Mouse (Mus musculus): ENCODE results near the gene Car4. TPM values are rescaled to one million over a fixed set of nuclear protein-coding genes. Genes with fewer than 3 reads are reported as not detected.
A peak's percentile ranks its signal among the peaks of the same experiment; 100 is the strongest.

Gene Car4
- not detected in 2 replicates for polyA plus RNA-seq (2015; fragmentation: Nextera tagmentation; extraction: Ambion mirVana)

DNA sequence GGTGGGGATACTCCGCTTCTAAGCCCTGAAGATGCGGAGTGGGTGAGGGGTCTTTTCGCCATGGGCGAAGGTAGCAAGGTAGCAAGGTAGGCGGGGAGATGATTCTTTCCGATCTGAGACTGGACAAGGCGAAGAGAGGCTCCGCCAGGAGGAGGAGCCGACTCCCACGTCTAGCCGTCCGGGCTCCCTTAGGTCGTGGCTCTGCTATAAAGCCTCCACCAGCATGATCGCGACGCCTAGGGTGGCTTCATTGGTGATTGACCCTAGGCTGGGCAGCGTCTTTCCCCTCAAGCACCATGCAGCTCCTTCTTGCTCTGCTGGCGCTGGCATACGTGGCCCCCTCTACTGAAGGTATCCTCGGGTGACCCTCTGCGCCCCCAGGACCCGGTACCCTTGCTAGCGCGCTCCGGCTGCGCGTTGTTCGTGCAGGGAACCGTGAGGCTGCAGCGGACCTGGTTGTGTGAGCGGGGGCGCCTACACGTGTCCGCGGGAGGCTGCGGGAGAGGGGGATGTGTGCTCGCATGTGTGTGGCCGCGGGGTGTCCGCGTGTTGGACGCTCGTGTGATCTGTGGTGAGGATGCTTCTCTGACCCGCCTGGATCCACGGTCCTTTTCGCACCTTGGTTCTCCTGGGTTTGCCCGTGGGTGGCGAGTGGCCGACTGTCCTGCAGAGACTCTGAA, at the start of gene Car4:
Gene Car4, plus strand, starts transcription at position 196 of the 680 bp plus-strand sequence.
- H3K9ac ChIP-seq (replicated peaks), result no peak within 1 kb of the TSS
- DNase-seq (no peak), ATAC-seq (no peak)
- WGBS (ENCODE audit: insufficient replicate concordance), result 2% methylated on average over 49 of the region's 49 CpGs
- no peaks in the 10 kb centered on the region for H3K36me3 ChIP-seq (replicated peaks; ENCODE audit: insufficient read depth, low read length)
- TF ChIP-seq EP300 (IDR thresholded peaks at IDR 0.05; ENCODE audit: low read depth), result no peak
- TF ChIP-seq CTCF (IDR thresholded peaks at IDR 0.05; ENCODE audit: low read depth), result no peak
- no peaks in the 10 kb centered on the region for H3K9me3 ChIP-seq (ENCODE audit: low read length)
- peaks cover 7% of the 10 kb centered on the region; the same call in 1 of the 2 replicates for H3K4me1 ChIP-seq (ENCODE audit: insufficient read depth)
- no peak within 1 kb of the TSS; the same call in 1 of the 2 replicates for H3K4me2 ChIP-seq (ENCODE audit: low read depth, low read length)
- peaks cover 45% of the 10 kb centered on the region for H3K27me3 ChIP-seq (ENCODE audit: insufficient read depth, low read length)
- H3K27ac ChIP-seq (ENCODE audit: low read depth), result no peak within 1 kb of the TSS
- no peak within 1 kb of the TSS for H3K4me3 ChIP-seq (ENCODE audit: low read depth, low read length)

DNA sequence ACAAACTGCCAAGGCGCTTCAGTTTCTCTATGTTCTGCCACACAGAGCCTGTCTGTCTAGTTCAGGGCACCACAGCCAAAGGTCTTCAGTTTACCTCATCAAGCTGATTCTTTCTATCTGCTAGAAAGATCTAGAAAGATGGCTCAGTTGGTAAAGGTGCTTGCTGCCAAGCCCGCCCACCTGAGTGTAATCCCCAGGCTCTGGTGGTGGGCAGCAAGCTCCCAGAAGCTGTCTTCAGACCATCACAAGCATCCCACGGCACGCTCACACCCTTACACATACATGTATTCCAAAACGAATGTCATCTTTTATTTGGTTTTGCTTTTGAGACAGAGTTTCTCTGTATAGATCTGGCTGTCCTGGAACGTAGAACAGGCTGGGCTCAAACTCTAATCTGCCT, 49.1 kb upstream of the Car4 start:
- DNase-seq (no peak), ATAC-seq (no peak)
- H3K36me3 ChIP-seq (replicated peaks; ENCODE audit: insufficient read depth, low read length), result peaks cover 50% of the 10 kb centered on the region
- TF ChIP-seq EP300 (IDR thresholded peaks at IDR 0.05; ENCODE audit: low read depth) (no peak), CTCF (IDR thresholded peaks at IDR 0.05; ENCODE audit: low read depth) (no peak)
- H3K4me2 ChIP-seq (ENCODE audit: low read depth, low read length), result no peak overlapping the region
- H3K27me3 ChIP-seq (ENCODE audit: insufficient read depth, low read length), result no peaks in the 10 kb centered on the region
- H3K4me3 ChIP-seq (ENCODE audit: low read depth, low read length), result no peak overlapping the region
- 87% methylated on average over 6 of the region's 6 CpGs for WGBS (ENCODE audit: insufficient replicate concordance)
- no peaks in the 10 kb centered on the region for H3K9me3 ChIP-seq (ENCODE audit: low read length)
- H3K9ac ChIP-seq (replicated peaks), result no peak overlapping the region
- no peaks in the 10 kb centered on the region for H3K4me1 ChIP-seq (ENCODE audit: insufficient read depth)
- H3K27ac ChIP-seq (ENCODE audit: low read depth), result no peak overlapping the region

DNA sequence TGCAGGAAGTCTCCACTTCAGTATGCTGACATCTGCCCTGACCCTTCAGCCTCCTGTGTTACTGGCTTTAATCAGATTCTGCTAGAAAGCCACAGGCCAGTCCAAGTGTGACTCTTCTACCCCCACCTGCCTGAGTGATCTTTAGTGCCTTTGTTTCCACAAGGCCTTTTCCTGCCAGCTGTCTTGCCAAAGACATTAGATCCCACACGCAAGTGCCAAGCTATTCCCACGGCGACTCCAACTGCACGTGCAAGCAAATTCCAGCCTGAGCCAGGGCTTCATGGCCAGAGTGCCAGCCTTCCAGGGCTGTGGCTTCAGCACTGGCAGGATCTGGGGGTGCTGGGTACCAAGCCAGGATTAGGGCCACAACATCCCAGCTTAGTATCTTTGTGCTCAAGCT, 47.2 kb upstream of the Car4 start:
- H3K9me3 ChIP-seq (ENCODE audit: low read length), result no peaks in the 10 kb centered on the region
- WGBS (ENCODE audit: insufficient replicate concordance), result 88% methylated on average over 4 of the region's 4 CpGs
- ATAC-seq, result no peak
- no peak overlapping the region for H3K27ac ChIP-seq (ENCODE audit: low read depth)
- TF ChIP-seq CTCF (IDR thresholded peaks at IDR 0.05; ENCODE audit: low read depth) (no peak), EP300 (IDR thresholded peaks at IDR 0.05; ENCODE audit: low read depth) (no peak)
- no peaks in the 10 kb centered on the region for H3K27me3 ChIP-seq (ENCODE audit: insufficient read depth, low read length)
- no peak overlapping the region for H3K9ac ChIP-seq (replicated peaks)
- no peak overlapping the region for H3K4me3 ChIP-seq (ENCODE audit: low read depth, low read length)
- no peak for DNase-seq
- H3K4me1 ChIP-seq (ENCODE audit: insufficient read depth), result peaks cover 8% of the 10 kb centered on the region
- peaks cover 51% of the 10 kb centered on the region for H3K36me3 ChIP-seq (replicated peaks; ENCODE audit: insufficient read depth, low read length)
- no peak overlapping the region for H3K4me2 ChIP-seq (ENCODE audit: low read depth, low read length)

DNA sequence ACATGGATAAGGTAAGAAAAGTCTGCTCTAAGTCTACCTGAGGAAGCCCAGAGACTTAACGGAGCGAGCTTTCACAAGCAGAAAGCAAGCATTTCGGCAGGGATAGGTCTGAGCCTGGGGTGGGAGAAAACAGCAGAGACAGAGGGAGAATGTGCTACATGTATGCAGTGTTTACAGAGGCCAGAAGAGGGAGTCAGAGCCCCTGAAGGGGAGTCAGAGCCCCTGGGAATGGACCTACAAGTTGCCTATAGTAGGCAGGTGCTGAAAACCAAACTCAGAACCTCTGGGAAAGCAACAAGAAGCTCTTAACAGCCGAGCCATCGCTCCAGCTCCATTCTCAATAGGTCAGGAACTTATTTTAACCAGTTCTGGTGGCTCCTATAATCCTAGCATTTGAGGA, 42.9 kb upstream of the Car4 start:
- Histone ChIP-seq H3K4me3 (ENCODE audit: low read depth, low read length) (no peak overlapping the region), H3K4me2 (ENCODE audit: low read depth, low read length) (peak overlapping the region; percentile 89; the same call in 1 of the 2 replicates), H3K9ac (replicated peaks) (no peak overlapping the region), H3K9me3 (ENCODE audit: low read length) (no peaks in the 10 kb centered on the region), H3K4me1 (ENCODE audit: insufficient read depth) (peaks cover 16% of the 10 kb centered on the region), H3K27ac (ENCODE audit: low read depth) (no peak overlapping the region), H3K27me3 (ENCODE audit: insufficient read depth, low read length) (no peaks in the 10 kb centered on the region), H3K36me3 (replicated peaks; ENCODE audit: insufficient read depth, low read length) (peaks cover 26% of the 10 kb centered on the region)
- TF ChIP-seq CTCF (IDR thresholded peaks at IDR 0.05; ENCODE audit: low read depth) (peak; percentile 41; the same call in 1 of the 2 replicates), EP300 (IDR thresholded peaks at IDR 0.05; ENCODE audit: low read depth) (no peak)
- 79% methylated on average over 5 of the region's 5 CpGs for WGBS (ENCODE audit: insufficient replicate concordance)
- ATAC-seq (no peak), DNase-seq (no peak)

DNA sequence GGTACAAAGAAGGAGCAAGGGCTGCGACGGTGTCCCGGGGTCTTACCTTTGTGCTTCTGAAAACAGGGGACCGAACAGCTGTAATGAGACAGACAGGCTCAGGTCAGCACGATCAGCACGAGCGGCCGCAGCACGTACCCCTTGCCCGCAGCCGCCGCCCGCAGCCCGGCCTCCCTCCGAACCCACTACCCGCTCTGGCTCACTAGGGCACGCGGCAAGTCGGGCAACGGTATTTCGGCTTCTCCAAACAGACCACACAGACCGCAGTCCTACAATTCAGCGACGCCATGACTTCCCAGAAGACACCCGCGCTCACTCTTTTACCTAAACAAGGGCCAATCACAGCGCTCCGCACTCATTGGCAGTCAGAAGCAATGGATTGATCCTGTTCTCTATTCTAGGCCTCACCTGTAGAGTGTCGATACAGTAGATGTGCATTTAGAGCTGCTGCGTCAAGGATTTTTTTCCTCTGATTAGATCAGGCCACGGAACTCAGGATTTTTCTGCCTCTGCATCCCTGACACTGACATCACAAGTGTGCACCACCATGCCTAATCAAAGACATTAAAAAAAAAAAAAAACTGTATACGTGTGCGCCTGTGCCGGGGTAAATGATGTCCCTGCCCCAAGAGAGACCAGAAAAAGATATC, 41.4 kb upstream of the Car4 start, which contains the start of gene Znhit3:
Gene Znhit3, minus strand, starts transcription at position 314 of the 650 bp plus-strand sequence.
- peak; percentile 81 for DNase-seq
- Histone ChIP-seq H3K4me3 (ENCODE audit: low read depth, low read length) (peak within 1 kb of the TSS; percentile 85), H3K27me3 (ENCODE audit: insufficient read depth, low read length) (no peaks in the 10 kb centered on the region), H3K4me1 (ENCODE audit: insufficient read depth) (peaks cover 16% of the 10 kb centered on the region), H3K36me3 (replicated peaks; ENCODE audit: insufficient read depth, low read length) (peaks cover 14% of the 10 kb centered on the region), H3K9ac (replicated peaks) (peak within 1 kb of the TSS; percentile 84), H3K9me3 (ENCODE audit: low read length) (no peaks in the 10 kb centered on the region), H3K27ac (ENCODE audit: low read depth) (0 out of 2 replicates have a peak within 1 kb of the TSS, but pooled peaks have one; percentile 35), H3K4me2 (ENCODE audit: low read depth, low read length) (peak within 1 kb of the TSS; percentile 89)
- WGBS (ENCODE audit: insufficient replicate concordance), result 5% methylated on average over 31 of the region's 34 CpGs
- TF ChIP-seq CTCF (IDR thresholded peaks at IDR 0.05; ENCODE audit: low read depth) (no peak; the same call in 1 of the 2 replicates), EP300 (IDR thresholded peaks at IDR 0.05; ENCODE audit: low read depth) (no peak; the same call in 1 of the 2 replicates)
- peak; percentile 91 for ATAC-seq

DNA sequence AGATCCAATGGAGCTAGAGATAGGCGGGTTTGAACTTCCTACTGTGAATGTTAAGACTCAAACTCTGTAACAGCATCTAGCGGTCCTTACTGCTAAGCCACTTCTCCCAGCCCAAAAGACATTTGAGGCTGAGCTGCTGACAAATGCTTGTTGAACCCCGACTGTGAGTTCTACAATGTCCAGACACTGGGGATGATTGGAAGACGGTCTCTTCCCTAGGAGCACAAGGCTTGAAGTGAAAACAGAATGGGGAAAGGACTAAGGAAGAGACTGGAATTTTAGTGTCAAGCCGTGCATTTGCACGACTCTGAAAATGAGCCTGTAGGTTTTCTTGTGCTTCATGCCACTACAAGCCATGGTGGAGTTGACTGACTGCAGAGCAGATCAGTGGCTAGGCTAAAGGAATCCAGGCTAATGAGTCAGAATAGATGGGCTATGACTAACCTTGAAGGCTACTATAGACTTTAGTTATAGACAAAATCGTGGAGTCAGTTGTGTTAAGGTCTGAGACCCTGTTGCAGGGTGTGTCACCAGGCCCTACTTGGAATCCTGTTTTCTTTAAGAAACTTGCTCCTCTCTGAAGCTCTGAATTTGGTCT, 40.8 kb upstream of the Car4 start:
- TF ChIP-seq CTCF (IDR thresholded peaks at IDR 0.05; ENCODE audit: low read depth), result no peak
- TF ChIP-seq EP300 (IDR thresholded peaks at IDR 0.05; ENCODE audit: low read depth), result no peak
- H3K9ac ChIP-seq (replicated peaks), result 0 out of 2 replicates have a peak overlapping the region, but pooled peaks have one; percentile 84
- ATAC-seq (no peak), DNase-seq (no peak)
- H3K27ac ChIP-seq (ENCODE audit: low read depth), result no peak overlapping the region
- H3K4me1 ChIP-seq (ENCODE audit: insufficient read depth), result peaks cover 16% of the 10 kb centered on the region
- peak overlapping the region; percentile 89 for H3K4me2 ChIP-seq (ENCODE audit: low read depth, low read length)
- peaks cover 10% of the 10 kb centered on the region for H3K36me3 ChIP-seq (replicated peaks; ENCODE audit: insufficient read depth, low read length)
- H3K27me3 ChIP-seq (ENCODE audit: insufficient read depth, low read length), result no peaks in the 10 kb centered on the region
- 53% methylated on average over 7 of the region's 7 CpGs for WGBS (ENCODE audit: insufficient replicate concordance)
- H3K9me3 ChIP-seq (ENCODE audit: low read length), result no peaks in the 10 kb centered on the region
- H3K4me3 ChIP-seq (ENCODE audit: low read depth, low read length), result peak overlapping the region; percentile 85
